Mouse (Mus musculus): Measurements from ENCODE around the gene Sec14l5.
A peak's percentile ranks its signal among the peaks of the same experiment; 100 is the strongest.

DNA sequence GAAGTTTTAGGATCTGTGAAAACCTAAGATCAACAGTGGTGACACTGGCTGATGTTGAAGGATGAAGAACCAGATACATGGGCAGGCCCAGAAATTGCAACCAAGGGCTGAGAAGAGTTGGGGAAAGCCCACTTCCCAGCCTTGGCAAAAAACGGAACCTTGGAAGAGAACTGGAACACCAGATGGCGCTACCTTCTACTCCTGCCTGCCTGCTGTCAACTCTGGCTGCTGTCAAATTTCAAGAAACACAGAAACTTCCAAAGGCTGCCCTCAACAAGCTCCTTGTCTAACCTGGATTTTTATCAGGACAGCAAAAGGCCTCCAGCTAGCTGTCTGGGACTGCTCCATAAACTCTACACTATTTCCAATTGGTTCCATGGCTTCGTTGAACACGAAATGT lies 55.8 kb downstream of the Sec14l5 start:
- TF ChIP-seq CTCF (IDR thresholded peaks at IDR 0.05; ENCODE audit: borderline replicate concordance, insufficient read depth, low read depth, low read length): peak; percentile 66
- no peak for TF ChIP-seq POLR2A (IDR thresholded peaks at IDR 0.05; ENCODE audit: borderline replicate concordance, insufficient read depth, low read length)
